Mouse (Mus musculus) embryonic fibroblast, embryonic 13.5 days (primary cell): ENCODE measurements at regions not wholly inside any gene's neighbourhood (a gene's known extent, or its start where the extent isn't known, plus 50 kb on each side); places are given as distances from the start of the nearest gene placed in this dataset.

Experiments used
- H3K27ac ChIP-seq: 2 replicates; pipeline ENCODE4 v1.5.1; 2012; ENCODE audit warnings: low read length, control low read depth, inconsistent platforms; ENCODE audit not compliant: insufficient read depth
- H3K4me1 ChIP-seq: 2 replicates; pipeline ENCODE4 v1.6.1; 2011; ENCODE audit warnings: low read length; ENCODE audit not compliant: control insufficient read depth, insufficient read depth
- H3K4me3 ChIP-seq: 2 replicates; pipeline ENCODE4 v1.5.1; 2011; ENCODE audit warnings: mild to moderate bottlenecking, control low read depth, low read length; ENCODE audit not compliant: insufficient read depth
- CTCF ChIP-seq: IDR thresholded peaks from 2 replicates; pipeline ENCODE4 v1.5.1; 2011; ENCODE audit warnings: mild to moderate bottlenecking, control low read depth, low read length, moderate library complexity, borderline replicate concordance; ENCODE audit not compliant: insufficient read depth
- POLR2A ChIP-seq: IDR thresholded peaks from 2 replicates; pipeline ENCODE4 v1.6.1; 2011; ENCODE audit warnings: low read depth, mild to moderate bottlenecking, control low read depth, low read length, moderate library complexity

DNA sequence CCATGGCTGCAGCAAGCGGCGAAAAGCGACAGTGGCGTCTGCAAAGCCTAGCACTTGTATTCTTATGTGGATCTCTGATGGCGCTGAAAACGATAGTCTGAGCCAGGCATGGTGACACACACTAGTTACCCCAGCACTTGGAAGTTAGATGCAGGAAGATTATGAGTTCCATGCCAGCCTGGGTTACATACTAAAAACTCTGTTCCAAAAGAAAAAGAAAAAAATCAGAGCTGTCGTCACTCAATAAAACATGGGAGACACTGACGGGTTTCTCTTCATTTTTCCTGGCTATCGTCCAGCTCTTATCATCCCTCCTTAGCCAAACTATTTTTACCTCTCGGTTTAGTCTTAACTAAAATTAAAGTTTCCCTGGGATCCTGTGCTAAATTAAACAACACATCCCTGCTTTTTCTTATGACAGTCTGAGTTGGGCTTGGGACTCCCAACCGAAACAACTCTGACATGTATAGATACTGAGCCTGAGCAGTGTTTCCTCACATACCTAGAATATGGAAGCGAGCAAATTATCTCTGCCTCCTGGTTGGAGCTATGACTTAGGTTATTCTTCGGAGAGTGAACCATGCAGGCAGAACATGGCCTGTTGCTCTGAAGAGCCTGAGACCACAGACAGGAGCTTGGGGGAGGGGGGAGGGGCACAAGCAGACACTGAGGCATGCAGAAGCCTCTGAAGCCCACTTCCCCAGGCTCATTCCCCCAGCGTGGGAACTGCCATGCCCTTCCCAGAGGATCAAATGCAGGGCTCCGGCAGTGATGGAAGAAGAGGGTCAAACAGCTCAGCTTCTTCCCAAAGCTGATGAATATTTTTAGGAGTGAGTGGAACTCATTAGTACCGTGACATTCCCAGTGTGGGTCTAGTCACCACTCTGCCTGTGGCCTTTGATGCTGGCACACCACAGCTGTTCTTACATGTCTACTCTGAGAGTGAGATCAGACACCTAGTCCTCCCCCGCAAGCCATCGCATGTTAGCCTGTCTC lies 155.5 kb downstream of the Rchy1 start:
- H3K27ac ChIP-seq, result no peak overlapping the region
- H3K4me1 ChIP-seq, result no peaks in the 10 kb centered on the region
- no peak for TF ChIP-seq CTCF
- no peak for TF ChIP-seq POLR2A
- no peak overlapping the region for H3K4me3 ChIP-seq

- no peaks in the 10 kb centered on the region for H3K4me1 ChIP-seq
- no peak for TF ChIP-seq CTCF
- TF ChIP-seq POLR2A, result no peak
- no peak overlapping the region for H3K27ac ChIP-seq
- H3K4me3 ChIP-seq, result no peak overlapping the region
These were observed 161.4 kb downstream of the Rchy1 start for GRCm38 (mm10) chr5:91801297-91801980.

GRCm38 (mm10) chr5:91797362-91797761 lies 165.5 kb downstream of the Rchy1 start:
- no peak for TF ChIP-seq CTCF
- TF ChIP-seq POLR2A, result no peak
- Histone ChIP-seq H3K4me1 (no peaks in the 10 kb centered on the region), H3K4me3 (no peak overlapping the region), H3K27ac (no peak overlapping the region)

- Histone ChIP-seq H3K4me1 (no peaks in the 10 kb centered on the region), H3K27ac (no peak overlapping the region), H3K4me3 (no peak overlapping the region)
- TF ChIP-seq CTCF (no peak), POLR2A (no peak)
These were observed 170.1 kb downstream of the Rchy1 start for GRCm38 (mm10) chr5:91792732-91793131.

DNA sequence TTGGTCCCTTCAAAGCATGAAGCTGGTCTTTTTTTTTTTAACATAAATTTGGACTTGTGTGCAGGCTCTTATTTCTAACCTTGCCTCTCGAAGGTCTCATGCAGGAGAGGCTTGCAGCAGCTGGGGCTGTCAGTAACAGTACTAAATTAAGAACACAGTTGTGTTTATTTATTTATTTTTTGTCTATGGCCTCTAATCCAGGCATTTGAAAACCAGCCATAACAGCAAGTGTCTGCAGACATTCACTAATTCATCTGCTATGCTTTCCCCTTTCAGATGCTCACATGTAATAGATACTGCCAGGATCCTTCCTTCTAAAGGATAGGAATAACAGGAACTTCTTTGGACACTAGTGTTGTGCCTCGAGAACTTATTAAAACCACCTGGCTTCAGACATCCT lies 172.5 kb downstream of the Rchy1 start:
- H3K4me3 ChIP-seq, result no peak overlapping the region
- TF ChIP-seq CTCF (no peak), POLR2A (no peak)
- H3K27ac ChIP-seq, result no peak overlapping the region

GRCm38 (mm10) chr5:91783966-91784365 lies 178.9 kb downstream of the Rchy1 start:
- TF ChIP-seq CTCF (no peak), POLR2A (no peak)
- no peak overlapping the region for H3K27ac ChIP-seq
- H3K4me3 ChIP-seq, result no peak overlapping the region
- no peaks in the 10 kb centered on the region for H3K4me1 ChIP-seq

More for the DNA sequence above, 172.5 kb downstream of the Rchy1 start:
- no peaks in the 10 kb centered on the region for H3K4me1 ChIP-seq

DNA sequence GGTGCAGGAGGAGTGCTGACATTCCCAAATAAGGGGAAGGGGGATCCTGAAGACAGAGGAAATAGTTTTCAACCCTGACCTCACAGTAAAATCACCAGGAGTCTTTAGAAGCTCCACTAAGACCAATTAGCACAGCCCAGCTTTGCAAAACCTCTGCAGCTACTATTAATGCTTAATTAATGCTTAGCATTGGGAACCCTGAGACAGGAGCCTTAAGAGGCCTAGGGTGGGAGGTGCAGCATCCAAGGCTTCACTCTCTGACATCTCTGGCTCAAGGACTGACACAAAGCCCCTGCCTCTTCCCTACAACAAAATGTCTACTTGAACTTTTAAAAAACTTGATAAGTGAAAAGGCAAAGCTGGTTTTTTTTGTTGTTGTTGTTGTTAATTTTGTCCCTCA lies 185.9 kb downstream of the Rchy1 start:
- no peak overlapping the region for H3K4me3 ChIP-seq
- no peaks in the 10 kb centered on the region for H3K4me1 ChIP-seq
- H3K27ac ChIP-seq, result no peak overlapping the region
- TF ChIP-seq POLR2A (no peak), CTCF (no peak)

GRCm38 (mm10) chr5:91774065-91774464 lies 188.8 kb downstream of the Rchy1 start:
- no peak overlapping the region for H3K27ac ChIP-seq
- no peaks in the 10 kb centered on the region for H3K4me1 ChIP-seq
- TF ChIP-seq POLR2A (no peak), CTCF (no peak)
- no peak overlapping the region for H3K4me3 ChIP-seq

- TF ChIP-seq POLR2A (no peak), CTCF (no peak)
- H3K27ac ChIP-seq, result no peak overlapping the region
- H3K4me3 ChIP-seq, result no peak overlapping the region
- 0 out of 2 replicates have a peak, but pooled peaks cover 4% of the 10 kb centered on the region for H3K4me1 ChIP-seq
These were observed 195.0 kb downstream of the Rchy1 start for GRCm38 (mm10) chr5:91767886-91768285.

DNA sequence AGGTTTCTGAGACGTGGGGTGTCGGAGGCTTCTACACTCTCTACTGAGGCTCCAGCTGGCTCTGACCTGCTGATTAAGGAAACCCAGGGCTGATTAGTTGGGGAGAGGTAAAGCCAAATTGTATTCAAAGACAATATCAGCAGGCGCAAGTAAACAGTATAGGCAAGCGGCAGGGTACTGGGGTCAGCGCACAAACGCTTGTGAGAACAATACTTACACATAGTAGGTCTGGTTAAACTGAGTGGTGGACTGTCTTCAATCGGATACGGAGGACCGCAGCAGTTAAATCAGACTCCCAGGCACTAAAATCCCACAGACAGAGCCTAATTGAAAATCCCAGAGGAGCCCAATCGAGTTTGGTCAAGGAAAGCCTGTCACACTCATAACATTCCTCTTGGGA lies 195.8 kb downstream of the Rchy1 start:
- Histone ChIP-seq H3K4me1 (0 out of 2 replicates have a peak, but pooled peaks cover 4% of the 10 kb centered on the region), H3K4me3 (no peak overlapping the region), H3K27ac (no peak overlapping the region)
- no peak for TF ChIP-seq CTCF
- TF ChIP-seq POLR2A, result no peak
